Mouse (Mus musculus) liver, embryonic 14.5 days (tissue): ENCODE measurements around the gene Sag.

Experiments used
- CTCF ChIP-seq: IDR thresholded peaks from 2 replicates; pipeline ENCODE4 v1.5.1; 2016; ENCODE audit warnings: antibody characterized with exemption, low read depth, control low read depth
- EP300 ChIP-seq: IDR thresholded peaks from 2 replicates; pipeline ENCODE4 v1.6.1; 2016; ENCODE audit warnings: antibody characterized with exemption, low read depth

DNA sequence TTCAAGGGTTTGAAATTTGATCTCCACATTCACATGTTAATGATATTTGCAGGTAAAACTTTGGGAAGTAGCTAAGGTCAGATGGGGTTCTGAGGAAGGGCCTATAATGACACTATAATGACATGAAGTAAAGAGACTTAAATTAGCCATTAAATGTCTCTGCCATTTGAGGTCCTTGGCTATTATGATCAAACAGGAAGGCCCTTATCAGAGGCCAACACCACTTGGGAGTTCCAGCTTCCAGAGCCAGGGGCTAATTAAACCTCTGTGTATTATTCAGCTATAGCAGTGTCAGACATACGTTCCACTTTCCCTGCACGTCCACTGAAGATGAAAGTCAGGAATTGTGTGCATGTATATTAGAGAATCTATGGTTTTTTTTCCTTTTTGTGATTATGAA lies 23.0 kb downstream of the Sag start:
- TF ChIP-seq CTCF (no peak), EP300 (no peak)
